Mouse (Mus musculus) heart, adult 18-20 months (tissue): ENCODE measurements around the gene Pkp4. TPM values are rescaled to one million over a fixed set of nuclear protein-coding genes. Genes with fewer than 3 reads are reported as not detected.

ENCODE experiments used
- DNase-seq, 2 experiments: peaks; one replicate each; pipeline ENCODE4 v3.0.0; 2021 to 2022; ENCODE audit warnings: mixed read lengths in 1 of 2
- total RNA-seq, 2 experiments: library from RNA; stranded (reverse); gene quantifications; 2 replicates each; pipeline ENCODE4 v1.2.3; 2021

Gene Pkp4
- total RNA-seq, 2 experiments from 2014 or later, result 129 to 159 TPM

- DNase-seq, result no peak
Measured at GRCm38 (mm10) chr2:59184107-59185064, 23.7 kb downstream of the Pkp4 start.

- DNase-seq, result no peak
Measured at GRCm38 (mm10) chr2:59186122-59186521, 25.5 kb downstream of the Pkp4 start.

- DNase-seq, result no peak
Measured at GRCm38 (mm10) chr2:59186966-59187365, 26.3 kb downstream of the Pkp4 start.

GRCm38 (mm10) chr2:59188306-59188705, 27.7 kb downstream of the Pkp4 start:
- peak in 1 of 2 experiments; percentile 21 for DNase-seq

GRCm38 (mm10) chr2:59189661-59190185, 29.1 kb downstream of the Pkp4 start:
- no peak for DNase-seq

GRCm38 (mm10) chr2:59190186-59190585, 29.5 kb downstream of the Pkp4 start:
- DNase-seq, result no peak

- no peak for DNase-seq
Measured at GRCm38 (mm10) chr2:59191466-59191865, 30.8 kb downstream of the Pkp4 start.

- no peak for DNase-seq
Measured at GRCm38 (mm10) chr2:59193117-59193516, 32.5 kb downstream of the Pkp4 start.

GRCm38 (mm10) chr2:59197156-59197555, 36.5 kb downstream of the Pkp4 start:
- DNase-seq, result no peak

- no peak for DNase-seq
Measured at GRCm38 (mm10) chr2:59199476-59199976, 38.9 kb downstream of the Pkp4 start.

- no peak for DNase-seq
Measured at GRCm38 (mm10) chr2:59200511-59200910, 39.9 kb downstream of the Pkp4 start.

GRCm38 (mm10) chr2:59202930-59203329, 42.3 kb downstream of the Pkp4 start:
- DNase-seq, result no peak

GRCm38 (mm10) chr2:59203627-59204425, 43.2 kb downstream of the Pkp4 start:
- no peak for DNase-seq

GRCm38 (mm10) chr2:59205092-59205491, 44.4 kb downstream of the Pkp4 start:
- DNase-seq, result no peak

GRCm38 (mm10) chr2:59206190-59206589, 45.5 kb downstream of the Pkp4 start:
- peak; percentile 25 to 32 for DNase-seq

GRCm38 (mm10) chr2:59207240-59207639, 46.6 kb downstream of the Pkp4 start:
- peak; percentile 42 to 43 for DNase-seq

- DNase-seq, result no peak
Measured at GRCm38 (mm10) chr2:59207725-59208124, 47.1 kb downstream of the Pkp4 start.

GRCm38 (mm10) chr2:59208276-59208675, 47.6 kb downstream of the Pkp4 start:
- DNase-seq, result no peak

- DNase-seq, result no peak
Measured at GRCm38 (mm10) chr2:59211051-59211450, 50.4 kb downstream of the Pkp4 start.

GRCm38 (mm10) chr2:59212430-59212829, 51.8 kb downstream of the Pkp4 start:
- no peak for DNase-seq

- no peak for DNase-seq
Measured at GRCm38 (mm10) chr2:59212846-59213245, 52.2 kb downstream of the Pkp4 start.

GRCm38 (mm10) chr2:59217931-59218330, 57.3 kb downstream of the Pkp4 start:
- no peak for DNase-seq
